Mouse (Mus musculus): ENCODE results near the gene Zfyve9.

GRCm38 (mm10) chr4:108618586-108618985 is 162.0 kb downstream of the Zfyve9 start:
- TF ChIP-seq CTCF (IDR thresholded peaks at IDR 0.05; ENCODE audit: insufficient read depth, low read depth, low read length): no peak
- TF ChIP-seq POLR2A (IDR thresholded peaks at IDR 0.05; ENCODE audit: insufficient read depth, low read depth, low read length): no peak
